Mouse (Mus musculus): ENCODE data around the gene Gabarap. TPM values are rescaled to one million over a fixed set of nuclear protein-coding genes. Genes with fewer than 3 reads are reported as not detected.

Gene Gabarap
- polyA plus RNA-seq, 1 experiment, result 663 TPM

GRCm38 (mm10) chr11:70018131-70018990 is 27.4 kb downstream of the Gabarap start:
- Histone ChIP-seq H3K4me3 (ENCODE audit: insufficient read depth, low read depth, low read length) (peak overlapping the region; percentile 27; the same call in 1 of the 2 replicates), H3K4me1 (ENCODE audit: control insufficient read depth, insufficient read depth, insufficient read length, low read length) (0 out of 2 replicates have a peak, but pooled peaks cover 2% of the 10 kb centered on the region), H3K27ac (replicated peaks; ENCODE audit: low read depth, low read length) (no peak overlapping the region)

- no peaks in the 10 kb centered on the region for H3K4me1 ChIP-seq (ENCODE audit: control insufficient read depth, insufficient read depth, insufficient read length, low read length)
- H3K4me3 ChIP-seq (ENCODE audit: insufficient read depth, low read depth, low read length), result no peak overlapping the region
- no peak overlapping the region for H3K27ac ChIP-seq (replicated peaks; ENCODE audit: low read depth, low read length)
These were observed 28.6 kb downstream of the Gabarap start for GRCm38 (mm10) chr11:70019495-70020021.

- Histone ChIP-seq H3K4me1 (ENCODE audit: control insufficient read depth, insufficient read depth, insufficient read length, low read length) (no peaks in the 10 kb centered on the region), H3K4me3 (ENCODE audit: insufficient read depth, low read depth, low read length) (no peak overlapping the region), H3K27ac (replicated peaks; ENCODE audit: low read depth, low read length) (no peak overlapping the region)
These were observed 29.2 kb downstream of the Gabarap start for GRCm38 (mm10) chr11:70020022-70020631.

- Histone ChIP-seq H3K27ac (replicated peaks; ENCODE audit: low read depth, low read length) (no peak overlapping the region), H3K4me1 (ENCODE audit: control insufficient read depth, insufficient read depth, insufficient read length, low read length) (no peaks in the 10 kb centered on the region), H3K4me3 (ENCODE audit: insufficient read depth, low read depth, low read length) (peak overlapping the region; percentile 61)
These were observed 29.9 kb downstream of the Gabarap start for GRCm38 (mm10) chr11:70020731-70021263.

- H3K4me1 ChIP-seq (ENCODE audit: control insufficient read depth, insufficient read depth, insufficient read length, low read length), result no peaks in the 10 kb centered on the region
- peak overlapping the region; percentile 61 for H3K4me3 ChIP-seq (ENCODE audit: insufficient read depth, low read depth, low read length)
- H3K27ac ChIP-seq (replicated peaks; ENCODE audit: low read depth, low read length), result no peak overlapping the region
These were observed 30.6 kb downstream of the Gabarap start for GRCm38 (mm10) chr11:70021264-70022132.

GRCm38 (mm10) chr11:70023481-70024150 is 32.7 kb downstream of the Gabarap start:
- H3K27ac ChIP-seq (replicated peaks; ENCODE audit: low read depth, low read length), result no peak overlapping the region

GRCm38 (mm10) chr11:70024151-70024514 is 33.2 kb downstream of the Gabarap start:
- Histone ChIP-seq H3K4me1 (ENCODE audit: control insufficient read depth, insufficient read depth, insufficient read length, low read length) (no peaks in the 10 kb centered on the region), H3K4me3 (ENCODE audit: insufficient read depth, low read depth, low read length) (no peak overlapping the region), H3K27ac (replicated peaks; ENCODE audit: low read depth, low read length) (no peak overlapping the region)

More at GRCm38 (mm10) chr11:70023481-70024150, 32.7 kb downstream of the Gabarap start:
- Histone ChIP-seq H3K4me3 (ENCODE audit: insufficient read depth, low read depth, low read length) (no peak overlapping the region), H3K4me1 (ENCODE audit: control insufficient read depth, insufficient read depth, insufficient read length, low read length) (no peaks in the 10 kb centered on the region)

- H3K4me3 ChIP-seq (ENCODE audit: insufficient read depth, low read depth, low read length), result peak overlapping the region; percentile 37
- H3K27ac ChIP-seq (replicated peaks; ENCODE audit: low read depth, low read length), result no peak overlapping the region
- no peaks in the 10 kb centered on the region for H3K4me1 ChIP-seq (ENCODE audit: control insufficient read depth, insufficient read depth, insufficient read length, low read length)
These were observed 35.7 kb downstream of the Gabarap start for GRCm38 (mm10) chr11:70026689-70027088.

- Histone ChIP-seq H3K4me3 (ENCODE audit: insufficient read depth, low read depth, low read length) (peak overlapping the region; percentile 15; the same call in 1 of the 2 replicates), H3K27ac (replicated peaks; ENCODE audit: low read depth, low read length) (0 out of 2 replicates have a peak overlapping the region, but pooled peaks have one; percentile 13)
These were observed 36.5 kb downstream of the Gabarap start for GRCm38 (mm10) chr11:70027397-70027796.

GRCm38 (mm10) chr11:70028401-70029129 is 37.6 kb downstream of the Gabarap start:
- H3K4me3 ChIP-seq (ENCODE audit: insufficient read depth, low read depth, low read length), result no peak overlapping the region; the same call in 1 of the 2 replicates
- peak overlapping the region; percentile 60 for H3K27ac ChIP-seq (replicated peaks; ENCODE audit: low read depth, low read length)

More at GRCm38 (mm10) chr11:70027397-70027796, 36.5 kb downstream of the Gabarap start:
- no peaks in the 10 kb centered on the region for H3K4me1 ChIP-seq (ENCODE audit: control insufficient read depth, insufficient read depth, insufficient read length, low read length)

GRCm38 (mm10) chr11:70029130-70029801 is 38.3 kb downstream of the Gabarap start:
- H3K27ac ChIP-seq (replicated peaks; ENCODE audit: low read depth, low read length), result 0 out of 2 replicates have a peak overlapping the region, but pooled peaks have one; percentile 24
- no peaks in the 10 kb centered on the region for H3K4me1 ChIP-seq (ENCODE audit: control insufficient read depth, insufficient read depth, insufficient read length, low read length)
- H3K4me3 ChIP-seq (ENCODE audit: insufficient read depth, low read depth, low read length), result peak overlapping the region; percentile 30; the same call in 1 of the 2 replicates

More at GRCm38 (mm10) chr11:70028401-70029129, 37.6 kb downstream of the Gabarap start:
- no peaks in the 10 kb centered on the region for H3K4me1 ChIP-seq (ENCODE audit: control insufficient read depth, insufficient read depth, insufficient read length, low read length)

- Histone ChIP-seq H3K4me3 (ENCODE audit: insufficient read depth, low read depth, low read length) (no peak overlapping the region), H3K27ac (replicated peaks; ENCODE audit: low read depth, low read length) (no peak overlapping the region), H3K4me1 (ENCODE audit: control insufficient read depth, insufficient read depth, insufficient read length, low read length) (no peaks in the 10 kb centered on the region)
These were observed 39.0 kb downstream of the Gabarap start for GRCm38 (mm10) chr11:70029829-70030550.

All from brown adipose tissue, adult 24 weeks (tissue).